Mouse (Mus musculus): ENCODE results near the gene Fam240a. TPM values are rescaled to one million over a fixed set of nuclear protein-coding genes. Genes with fewer than 3 reads are reported as not detected.

The Fam240a gene
- total RNA-seq, 4 experiments from 2014 or later = 0.65 to 2.2 (median 0.90) TPM

DNA sequence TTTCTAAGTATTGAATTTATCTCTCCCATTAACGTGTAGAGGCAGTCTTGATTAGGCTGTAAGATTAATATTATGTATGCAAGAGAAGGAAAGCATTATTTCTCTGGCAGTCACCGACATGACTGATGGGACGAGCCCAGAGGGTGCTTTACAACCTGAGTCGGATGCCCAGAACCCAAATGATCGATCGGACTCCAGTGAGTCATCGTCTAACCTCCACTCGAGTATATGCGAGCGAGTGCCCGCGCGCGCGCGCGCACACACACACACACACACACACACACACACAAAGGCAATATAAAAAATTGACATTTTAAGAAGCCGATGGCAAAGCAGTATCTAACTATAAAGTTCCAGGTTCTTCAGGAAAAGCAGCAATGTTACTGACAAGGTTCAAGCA lies 28.7 kb upstream of the Fam240a start:
- no peak for DNase-seq (ENCODE audit: low spot score in 2 of 2)

DNA sequence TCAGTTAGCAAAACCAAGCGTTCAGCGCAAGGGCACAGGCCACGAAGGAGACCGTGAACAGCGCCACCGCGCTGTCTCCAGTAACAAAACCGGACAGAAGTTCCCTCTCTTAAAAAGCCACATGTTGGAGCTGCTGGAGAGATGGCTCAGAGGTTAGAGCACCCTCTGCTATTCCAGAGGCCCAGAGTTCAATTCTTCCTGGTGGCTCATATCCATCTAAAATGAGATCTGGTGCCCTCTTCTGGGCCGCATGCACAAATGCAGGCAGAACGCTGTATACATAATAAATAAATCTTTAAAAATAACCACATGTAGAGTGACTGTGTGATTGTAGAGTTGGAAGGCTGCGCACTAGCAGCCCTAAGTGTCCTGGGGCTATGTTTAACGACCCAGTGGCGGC lies 27.6 kb upstream of the Fam240a start:
- DNase-seq (ENCODE audit: low spot score in 2 of 2) = no peak

DNA sequence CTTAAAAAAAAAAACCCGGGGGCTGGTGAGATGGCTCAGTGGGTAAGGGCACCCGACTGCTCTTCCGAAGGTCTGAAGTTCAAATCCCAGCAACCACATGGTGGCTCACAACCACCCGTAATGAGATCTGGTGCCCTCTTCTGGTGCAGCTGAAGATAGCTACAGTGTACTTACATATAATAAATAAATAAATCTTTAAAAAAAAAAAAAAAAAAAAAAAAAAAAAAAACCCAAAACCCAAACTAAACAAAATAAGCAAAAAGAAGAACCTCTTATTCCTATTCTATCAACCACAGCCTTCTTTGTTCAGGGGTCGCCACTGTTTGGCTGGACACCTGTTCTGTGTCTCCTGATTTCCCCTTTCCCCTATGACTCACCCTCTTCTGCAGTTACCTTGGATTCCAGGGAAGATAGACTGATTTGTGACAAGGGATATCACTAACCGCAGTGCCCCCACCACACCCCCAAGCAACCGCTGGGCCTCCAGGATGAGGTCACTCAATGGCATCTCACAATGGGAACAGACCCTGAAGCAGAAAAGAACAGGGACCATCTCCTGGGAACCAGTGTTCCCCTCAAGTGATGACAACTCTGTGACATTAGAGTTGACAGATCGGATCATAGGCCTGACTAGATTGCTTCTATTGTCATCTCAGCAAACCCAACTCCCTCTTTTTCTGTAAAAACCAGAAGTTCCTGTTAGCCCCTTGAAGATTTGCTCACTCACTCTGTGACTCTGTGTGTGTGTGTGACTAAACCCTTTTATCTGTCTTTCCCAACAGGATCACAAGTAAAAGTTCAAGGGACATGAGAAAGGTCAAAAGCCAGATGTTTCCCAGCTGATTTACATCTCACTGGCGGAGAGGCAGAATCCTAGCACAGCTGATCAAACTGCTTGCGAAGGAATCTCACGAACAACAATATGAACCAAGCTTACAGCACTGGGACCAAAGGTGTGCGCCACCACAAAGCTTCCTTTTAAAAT lies 21.1 kb upstream of the Fam240a start:
- DNase-seq (ENCODE audit: low spot score in 2 of 2) = no peak

DNA sequence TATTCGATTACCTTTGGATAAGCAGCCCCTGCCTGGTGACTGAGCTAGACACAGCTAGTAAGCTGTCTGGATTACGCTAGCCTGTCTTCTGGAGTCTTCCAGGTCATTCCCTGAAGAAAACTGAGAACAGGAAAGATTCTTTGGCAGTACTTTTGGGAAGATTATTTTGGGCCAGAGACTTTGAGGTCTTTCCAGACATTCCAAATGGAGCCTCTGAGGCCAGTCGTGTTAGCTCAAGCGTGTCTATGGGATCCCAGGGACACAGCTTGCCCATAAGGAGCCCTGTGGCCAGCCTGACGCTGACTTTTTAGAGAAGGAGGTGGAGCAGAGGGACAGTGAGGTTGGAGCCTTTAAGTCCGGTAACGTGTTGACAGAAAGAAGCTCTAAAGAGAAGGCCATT lies 19.3 kb upstream of the Fam240a start:
- DNase-seq (ENCODE audit: low spot score in 2 of 2) = no peak

DNA sequence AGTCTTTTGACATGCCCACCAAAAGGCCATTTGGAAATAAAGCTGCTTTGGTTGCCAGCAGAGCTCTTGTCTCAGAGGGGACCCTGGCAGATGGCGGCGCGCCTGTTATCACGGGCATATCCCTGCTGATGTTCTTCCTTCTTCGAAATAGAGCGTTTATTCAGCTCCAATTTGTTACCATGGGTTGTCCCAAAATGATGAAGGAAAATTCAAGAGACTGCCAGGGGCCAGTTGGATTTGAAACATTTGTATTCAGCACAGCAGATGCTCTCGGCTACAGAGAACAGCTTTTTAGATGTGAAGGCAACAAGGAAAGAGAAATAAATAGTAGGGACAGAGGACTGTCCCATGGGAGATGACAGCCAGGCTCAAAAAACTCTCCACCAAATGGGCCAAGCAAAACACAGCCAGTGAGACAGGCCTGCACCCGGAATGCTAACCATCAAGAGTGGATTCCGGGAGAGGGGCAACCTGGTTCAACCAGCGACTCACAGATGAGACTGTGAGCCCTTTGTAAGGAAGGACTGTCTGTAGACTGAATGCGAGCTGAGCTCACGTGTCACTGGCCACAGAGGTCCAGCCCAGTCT lies 17.3 kb upstream of the Fam240a start:
- no peak for DNase-seq (ENCODE audit: low spot score in 2 of 2)

DNA sequence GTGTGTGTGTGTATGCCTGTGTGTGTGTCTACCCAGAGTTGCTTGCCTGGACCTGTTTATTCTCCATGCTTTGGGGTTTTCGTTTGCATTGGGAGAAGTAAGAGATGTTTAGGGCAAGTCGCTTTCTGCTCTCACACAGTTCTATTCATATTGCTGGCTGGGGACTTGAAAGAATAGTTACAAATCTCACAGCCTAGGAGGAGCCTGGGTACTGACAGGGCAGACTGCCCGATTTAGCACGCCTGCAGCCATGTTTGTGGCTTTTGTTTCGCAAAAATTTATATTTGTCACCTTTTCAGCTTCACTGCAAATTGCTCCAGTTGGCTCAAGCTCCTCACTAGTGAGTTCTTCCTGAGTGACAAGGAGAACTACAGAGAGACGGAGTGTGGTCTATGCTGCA lies 14.9 kb upstream of the Fam240a start:
- DNase-seq (ENCODE audit: low spot score in 2 of 2) = no peak

DNA sequence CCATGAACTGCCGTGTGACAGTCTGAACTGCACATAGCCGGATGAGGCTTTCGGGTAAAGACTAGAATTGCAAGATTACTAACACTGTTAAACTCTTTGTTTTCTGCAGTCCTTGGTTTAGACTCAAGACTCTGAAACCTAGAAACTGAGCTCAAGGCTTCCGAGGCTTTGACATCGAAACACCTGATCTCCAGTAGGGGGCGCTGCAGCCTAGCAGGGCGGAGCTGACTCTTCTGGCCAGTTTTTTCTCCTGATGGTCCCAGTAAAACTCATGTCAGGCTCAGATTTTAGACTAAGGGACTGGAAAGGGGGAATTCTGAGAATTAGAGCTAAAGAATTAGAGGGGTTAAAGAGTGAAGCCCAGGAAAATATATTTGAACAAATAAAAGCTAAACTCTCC lies 6.1 kb upstream of the Fam240a start:
- peak; percentile 51 to 57 for DNase-seq (ENCODE audit: low spot score in 2 of 2)

DNA sequence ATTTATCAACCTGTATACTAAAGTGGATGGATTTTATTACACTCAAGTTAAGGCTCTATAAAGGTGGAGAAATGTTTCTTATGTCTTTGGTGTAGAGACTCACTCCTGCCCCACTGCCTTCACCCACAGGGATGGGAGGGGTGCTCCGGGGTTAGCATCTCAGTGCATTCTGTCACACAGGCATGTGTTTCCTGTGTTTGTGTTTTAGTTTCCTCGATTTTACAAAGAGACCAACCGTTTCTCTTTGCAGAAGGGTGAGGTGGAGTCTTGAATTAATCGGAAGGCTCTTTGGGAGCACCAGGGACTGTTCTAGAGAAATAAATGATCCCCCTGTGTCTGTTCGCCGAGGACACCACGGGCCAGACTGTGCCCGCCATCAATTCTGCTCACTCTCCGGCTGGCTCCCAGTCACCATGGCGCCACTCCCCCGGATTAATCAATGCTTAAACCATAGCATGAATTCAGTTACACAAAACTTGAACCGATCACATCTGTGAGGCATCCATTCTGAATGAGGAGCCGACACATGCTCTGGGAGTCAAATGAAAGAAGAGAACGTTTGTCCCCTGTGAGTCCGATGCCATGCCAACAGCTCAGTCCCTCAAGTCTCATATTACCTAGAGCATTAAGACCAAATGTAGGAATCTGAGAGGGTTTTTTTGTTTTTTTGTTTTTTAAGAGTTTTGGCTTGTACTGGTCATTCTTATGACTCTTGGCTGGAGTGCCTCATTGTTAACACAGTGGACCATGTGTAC lies 4.2 kb upstream of the Fam240a start:
- DNase-seq (ENCODE audit: low spot score in 2 of 2) = no peak

DNA sequence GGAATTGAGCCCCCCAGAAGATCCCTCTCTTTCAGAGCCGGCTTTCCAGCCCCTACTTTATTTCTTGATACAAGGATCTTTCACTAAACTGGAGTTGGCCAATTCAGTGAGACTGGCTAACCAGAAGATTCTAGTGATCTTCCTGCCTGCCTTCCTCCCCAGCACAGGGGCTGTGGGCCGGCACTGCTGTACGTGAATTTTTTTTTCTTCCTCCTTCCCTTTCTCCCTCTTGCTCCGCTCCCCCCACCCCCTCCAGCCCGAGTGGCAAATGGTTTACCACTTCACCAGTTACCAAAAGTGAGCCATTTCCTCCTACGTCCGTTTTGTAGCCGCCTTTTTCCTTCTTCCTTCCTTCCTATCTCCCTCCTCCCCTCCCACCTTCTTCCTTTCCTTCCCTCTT lies 1.2 kb downstream of the Fam240a start:
- no peak for DNase-seq (ENCODE audit: low spot score in 2 of 2)

DNA sequence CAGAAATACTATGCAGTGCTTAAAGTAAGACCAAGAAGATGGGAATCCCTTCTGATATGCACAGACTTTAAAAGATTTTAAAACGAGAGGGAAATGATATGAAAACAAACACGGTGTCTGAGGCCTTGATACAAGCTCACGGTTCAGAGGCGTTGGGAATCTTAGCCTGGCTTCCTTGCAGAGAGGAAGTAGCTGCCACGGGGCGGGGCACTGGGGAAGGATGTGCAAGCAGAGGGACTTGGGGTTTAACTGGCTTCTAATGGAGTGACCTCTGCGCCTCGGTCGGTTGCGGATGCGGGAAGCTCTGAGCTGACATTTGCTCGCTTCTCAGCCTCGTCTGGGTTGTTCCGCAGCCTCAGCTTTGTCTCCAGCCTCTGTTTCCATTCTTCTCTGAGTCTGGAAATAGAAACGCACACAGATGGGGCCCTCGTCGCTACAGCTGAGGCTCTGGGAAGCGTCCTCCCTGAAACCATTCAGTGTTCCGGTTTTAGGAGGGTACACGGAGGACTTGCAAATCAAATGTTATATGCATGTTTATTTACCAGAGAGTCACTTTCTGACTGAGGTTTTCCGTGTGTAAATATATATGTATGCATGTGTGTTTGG lies 1.9 kb downstream of the Fam240a start:
- no peak for DNase-seq (ENCODE audit: low spot score in 2 of 2)

DNA sequence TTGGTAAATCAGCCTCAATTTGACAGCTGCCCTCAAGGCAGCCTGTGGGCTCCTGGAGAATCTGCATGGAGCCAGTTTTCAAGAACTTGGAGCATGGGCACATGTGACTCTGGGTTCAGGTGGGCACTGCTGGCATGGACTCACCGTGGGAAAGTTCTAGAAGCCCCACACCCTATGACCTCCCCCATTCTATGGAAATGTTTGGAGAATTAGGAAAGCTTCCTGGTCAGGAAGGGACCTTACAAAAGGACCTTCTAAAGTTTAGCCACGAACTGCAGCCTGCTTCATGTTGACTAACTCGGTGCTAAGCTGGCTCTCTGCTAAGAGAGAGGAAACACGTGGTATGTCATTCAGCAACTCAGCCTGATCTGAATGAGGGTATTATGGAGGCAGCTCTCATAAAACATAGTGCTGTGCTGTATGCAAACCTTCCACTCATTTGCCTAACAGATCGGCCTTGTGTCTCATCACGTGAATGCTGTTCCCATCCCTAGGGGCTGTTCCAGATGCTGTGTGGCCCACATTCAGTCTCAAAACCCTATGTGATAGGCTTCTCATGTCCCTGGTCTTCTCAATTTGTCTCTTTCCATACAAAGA lies 7.2 kb downstream of the Fam240a start:
- no peak for DNase-seq (ENCODE audit: low spot score in 2 of 2)

DNA sequence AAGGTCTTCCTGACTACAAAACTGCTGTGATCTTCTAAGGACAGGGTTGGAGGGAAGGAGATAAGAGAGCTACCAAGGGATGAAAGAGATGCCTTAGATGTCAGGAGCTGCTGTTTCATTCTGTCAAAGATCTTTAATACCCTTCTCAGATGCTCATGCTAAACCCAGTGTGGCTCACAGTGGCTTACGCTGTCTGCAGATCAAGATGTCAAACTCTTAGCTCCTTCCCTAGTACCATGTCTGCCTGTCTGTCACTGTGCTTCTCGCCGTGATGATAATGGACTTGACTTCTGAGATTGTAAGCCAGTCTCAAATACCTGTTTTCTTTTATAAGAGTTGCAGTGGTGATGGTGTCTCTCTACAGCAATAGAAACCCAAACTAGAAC lies 8.0 kb downstream of the Fam240a start:
- no peak for DNase-seq (ENCODE audit: low spot score in 2 of 2)

DNA sequence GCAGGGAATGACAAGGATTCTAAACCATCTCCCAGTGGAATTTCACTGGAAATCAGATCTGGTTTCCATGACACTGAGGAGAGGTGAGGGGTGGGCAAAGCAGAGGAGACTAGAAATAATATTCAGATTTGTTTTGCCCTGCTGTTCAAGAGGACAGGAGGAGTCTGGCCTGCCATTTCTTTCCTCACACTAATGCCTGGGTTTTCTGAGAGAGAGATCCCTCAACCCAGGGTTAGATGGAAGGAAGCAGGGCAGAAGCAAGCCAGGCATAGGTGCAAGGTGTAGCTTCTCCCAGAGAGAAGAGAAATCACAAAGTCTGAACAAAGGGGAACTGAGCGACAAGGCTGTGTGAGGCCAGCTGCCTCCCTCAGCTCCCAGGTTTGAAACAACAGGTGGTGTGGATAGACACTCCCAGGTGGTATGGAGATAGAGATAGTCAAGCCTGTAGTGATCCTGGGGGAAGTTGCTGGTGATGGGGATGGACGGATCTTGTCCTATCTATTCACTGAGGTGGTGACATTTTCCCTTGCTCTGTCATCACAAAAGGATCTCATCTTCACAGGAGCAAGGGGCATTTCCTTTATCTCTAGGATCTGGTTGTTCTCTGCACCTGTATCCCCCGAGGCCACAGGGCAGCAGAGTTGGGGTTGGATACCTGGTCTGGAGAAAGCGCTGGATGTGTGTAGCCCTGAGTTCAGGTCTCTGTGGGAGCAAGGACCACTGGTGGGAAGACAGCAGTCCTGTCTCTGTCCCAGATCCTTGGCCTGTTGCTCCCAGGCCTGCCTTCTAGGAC lies 8.6 kb downstream of the Fam240a start:
- DNase-seq (ENCODE audit: low spot score in 2 of 2) = no peak

DNA sequence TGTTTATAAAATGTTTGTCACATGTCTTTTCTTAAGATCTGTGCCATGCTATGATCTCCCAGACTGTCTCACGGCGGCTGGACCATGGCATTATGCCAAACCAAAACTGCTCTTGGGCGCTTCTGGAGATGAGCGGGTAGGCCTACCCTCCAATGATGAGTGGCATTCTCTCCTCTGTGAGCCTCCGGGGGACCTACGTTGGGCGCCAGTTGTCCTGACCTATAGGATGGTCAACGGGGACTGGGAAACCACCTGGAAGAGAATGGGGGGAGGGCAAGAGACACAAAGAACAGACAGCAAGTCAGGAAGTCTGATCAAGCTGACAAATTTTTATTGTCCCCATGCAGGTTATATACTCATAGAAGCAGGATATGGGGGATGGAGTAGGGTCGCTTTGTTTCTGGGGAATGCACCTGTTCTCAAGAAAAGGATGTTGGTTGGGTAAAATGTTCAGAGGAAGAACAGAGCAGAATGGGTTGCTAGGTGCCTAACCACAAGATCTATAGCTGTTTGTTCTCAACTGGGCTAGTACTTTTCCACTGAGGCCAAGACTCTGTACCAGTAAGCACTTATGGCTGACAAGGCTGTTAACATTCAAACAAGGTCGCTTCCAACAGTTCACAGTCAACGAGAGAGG lies 9.3 kb downstream of the Fam240a start:
- no peak for DNase-seq (ENCODE audit: low spot score in 2 of 2)

DNA sequence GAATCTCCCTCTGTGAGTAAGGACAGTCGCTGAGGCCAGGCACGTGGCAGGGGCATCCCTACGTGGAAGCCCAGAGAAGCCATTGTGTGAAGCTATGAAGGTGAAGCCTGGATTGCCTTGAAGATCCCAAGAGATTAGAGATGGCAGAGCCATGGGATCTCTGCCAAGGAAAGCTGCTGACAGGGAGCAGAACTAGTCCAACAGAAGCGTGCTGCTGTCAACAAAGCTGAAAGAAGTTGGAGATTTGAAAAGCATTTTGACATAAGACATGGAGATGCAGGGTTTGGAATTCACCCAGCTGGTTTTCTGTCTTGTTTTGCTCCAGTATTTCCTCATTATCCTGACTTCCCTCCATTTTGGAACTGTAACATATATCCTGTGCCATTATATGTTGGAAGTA lies 14.4 kb downstream of the Fam240a start:
- DNase-seq (ENCODE audit: low spot score in 2 of 2) = no peak

DNA sequence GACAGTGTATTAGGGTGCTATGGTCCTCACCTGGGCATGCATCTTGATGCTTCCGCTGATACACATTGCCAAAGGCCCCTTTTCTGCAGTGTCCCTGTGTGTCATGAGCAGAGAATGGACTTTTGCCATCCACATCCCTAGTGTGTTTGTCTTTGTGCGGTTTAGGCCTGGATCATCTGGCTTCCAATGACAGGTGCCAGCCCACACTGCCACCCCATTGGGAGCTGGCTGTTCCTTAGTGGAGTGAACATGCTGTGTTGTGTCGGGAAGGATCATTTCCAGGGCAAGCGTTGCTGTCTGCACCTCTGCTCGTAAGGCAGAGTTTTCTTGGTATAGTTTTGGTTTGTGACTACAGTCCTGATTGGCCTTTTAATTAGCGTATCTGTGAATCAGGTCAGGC lies 15.5 kb downstream of the Fam240a start:
- DNase-seq (ENCODE audit: low spot score in 2 of 2) = no peak

DNA sequence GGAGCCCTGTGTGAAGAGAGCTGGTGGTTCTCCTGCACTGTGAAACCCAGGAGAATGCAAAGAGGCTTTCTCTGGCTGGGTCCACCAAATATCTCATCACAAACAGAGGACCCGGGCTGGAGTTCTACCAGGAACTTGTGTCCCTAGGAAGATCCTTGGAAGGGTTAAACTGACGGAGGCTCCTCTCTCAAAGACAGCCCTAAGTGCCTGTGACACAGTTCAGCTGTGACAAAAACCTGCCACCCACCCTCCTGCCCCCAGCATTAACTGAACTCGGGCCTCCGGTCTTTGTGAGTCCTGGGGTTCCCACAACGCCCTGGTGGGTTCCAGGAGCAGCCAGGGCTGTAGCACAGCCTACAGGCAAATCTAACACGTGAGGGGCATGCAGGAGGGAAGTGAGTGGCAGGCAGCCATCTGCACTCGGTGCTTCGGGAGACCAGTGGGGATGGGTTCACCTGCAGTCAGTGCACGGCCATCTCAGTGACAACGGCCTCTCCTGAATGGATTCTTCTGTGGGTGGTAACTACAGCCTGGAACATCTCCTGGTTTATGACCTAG lies 17.1 kb downstream of the Fam240a start:
- no peak for DNase-seq (ENCODE audit: low spot score in 2 of 2)

DNA sequence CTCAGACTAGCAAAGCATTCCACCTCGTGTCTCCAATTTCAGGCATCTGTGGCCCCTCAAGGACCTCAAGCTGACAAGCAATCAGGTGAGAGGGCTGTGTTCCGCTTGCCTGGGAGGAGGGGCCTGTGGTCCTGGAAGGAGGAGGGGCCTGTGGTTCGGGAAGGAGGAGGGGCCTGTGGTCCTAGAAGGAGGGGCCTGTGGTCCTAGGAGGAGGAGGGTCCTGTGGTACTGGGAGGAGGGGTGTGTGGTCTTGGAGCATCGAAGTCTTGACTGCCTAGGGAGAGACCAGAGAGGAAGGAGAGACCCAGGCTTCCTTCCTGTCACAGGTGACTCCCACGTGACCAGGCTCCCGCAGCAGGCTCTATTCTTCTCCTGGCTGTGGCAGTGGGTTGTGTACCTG lies 20.1 kb downstream of the Fam240a start:
- no peak for DNase-seq (ENCODE audit: low spot score in 2 of 2)

DNA sequence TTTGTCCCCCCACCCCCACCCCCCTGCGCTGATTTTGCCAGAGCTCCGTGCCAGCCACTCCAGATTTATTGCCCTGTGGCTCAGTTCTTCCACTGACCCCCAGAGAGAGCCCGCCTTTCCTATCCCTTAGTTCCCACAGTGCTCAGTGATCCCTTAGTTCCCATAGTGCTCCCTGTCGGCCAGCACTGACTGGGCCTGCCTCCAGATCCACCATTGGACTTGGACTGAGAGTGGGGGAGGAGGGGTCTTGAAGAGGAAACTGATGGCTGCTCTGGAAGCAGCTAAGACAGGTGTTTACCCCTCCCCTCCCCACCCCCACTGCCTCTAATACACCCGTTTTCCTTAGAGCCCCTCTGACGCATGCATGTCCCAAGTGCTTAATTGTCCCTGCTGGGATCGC lies 20.7 kb downstream of the Fam240a start:
- no peak for DNase-seq (ENCODE audit: low spot score in 2 of 2)

DNA sequence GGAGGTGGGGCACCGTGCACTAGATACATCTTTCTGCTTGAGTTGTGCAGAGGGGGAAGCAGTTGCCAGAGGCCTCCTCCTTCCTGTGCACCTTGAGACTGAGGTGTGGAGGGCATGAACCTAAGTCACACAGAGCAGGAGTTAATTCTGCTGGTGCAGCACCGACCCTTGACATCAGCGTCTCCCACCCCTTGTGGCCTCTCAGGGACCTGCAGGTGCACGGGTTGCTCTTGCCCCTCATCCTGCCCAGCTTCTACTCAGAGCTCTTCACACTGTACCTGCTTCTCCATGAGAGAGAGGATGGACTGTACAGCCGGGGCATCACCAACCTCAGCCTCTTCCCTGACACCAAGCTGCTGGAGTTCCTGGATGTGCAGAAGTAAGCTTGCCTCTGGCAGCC lies 21.2 kb downstream of the Fam240a start:
- DNase-seq (ENCODE audit: low spot score in 2 of 2) = no peak
